Mouse (Mus musculus): Measurements from ENCODE around the gene Nr2c2.
"Not testable (repeated sequence)": the region's sequence is repeated elsewhere in the genome, so short reads cannot be mapped to it uniquely, and the experiment has no call there.

Nr2c2 gene

DNA sequence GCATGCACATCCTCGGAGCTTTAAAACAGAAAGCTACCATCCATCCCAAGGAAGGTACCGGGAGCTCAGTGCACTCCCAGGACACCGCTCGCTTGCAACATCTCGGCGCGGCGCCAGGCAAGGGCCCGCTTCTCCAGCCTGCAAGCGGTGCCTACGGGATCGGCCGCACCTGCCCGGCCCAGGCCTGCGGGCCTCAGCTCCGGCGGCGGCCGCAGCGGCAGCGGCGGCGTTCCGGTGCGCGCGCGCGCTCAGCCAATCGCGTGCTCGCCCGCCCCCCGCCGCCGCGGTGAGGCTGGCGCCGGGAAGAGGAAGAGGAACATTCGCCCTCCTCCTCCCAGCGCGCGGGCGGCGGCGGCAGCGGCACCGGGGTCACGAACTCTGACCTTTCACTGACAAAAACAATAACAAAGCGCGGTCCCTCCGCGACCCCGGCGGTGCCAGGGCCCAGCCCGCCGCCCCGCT is at the start of gene Nr2c2:
Nr2c2 (plus strand) TSS at position 261 of the 462 bp plus-strand sequence.
- peak; percentile 85 for DNase-seq (ENCODE audit: inconsistent ontology term)

DNA sequence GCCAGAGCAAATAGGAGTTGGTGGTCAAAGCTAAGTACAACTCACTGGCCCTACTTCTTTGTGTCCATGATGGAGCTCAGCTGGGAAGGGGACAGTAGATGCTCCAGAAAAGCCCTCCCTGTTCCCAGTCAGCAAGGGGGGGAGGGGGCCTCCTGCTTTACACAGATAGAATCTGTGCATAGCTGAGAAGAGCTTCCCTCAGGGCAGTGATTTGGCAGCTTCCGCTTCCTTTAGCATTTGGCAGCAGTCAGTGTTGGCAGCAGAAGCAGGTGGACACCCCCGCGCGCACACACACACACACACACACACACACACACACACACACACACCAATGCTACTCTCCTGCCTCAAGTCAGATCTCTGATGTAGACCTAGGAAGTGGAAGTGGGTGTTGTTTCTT is 49.1 kb upstream of the Nr2c2 start:
- peak; percentile 69 for DNase-seq (ENCODE audit: inconsistent ontology term)

DNA sequence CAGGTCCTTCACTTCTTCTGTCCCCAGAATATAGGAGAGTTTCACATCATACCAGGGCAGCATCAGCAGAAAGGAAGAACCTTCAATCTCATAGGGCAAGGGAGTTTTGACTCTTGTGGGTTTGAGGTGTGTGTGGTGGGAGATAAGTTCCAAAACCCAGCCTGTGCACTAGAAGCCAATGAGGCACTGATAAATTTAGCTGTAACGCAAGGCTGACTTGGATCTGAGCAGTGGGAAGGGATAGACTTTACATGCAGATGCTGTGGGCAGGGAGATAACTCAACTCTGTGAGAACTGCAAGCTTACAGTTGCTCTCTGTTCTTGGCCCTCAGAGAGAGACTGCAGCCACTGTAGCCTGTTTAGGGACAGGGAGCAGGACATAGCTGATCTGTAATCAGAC is 48.3 kb upstream of the Nr2c2 start:
- DNase-seq (ENCODE audit: inconsistent ontology term) = no peak

DNA sequence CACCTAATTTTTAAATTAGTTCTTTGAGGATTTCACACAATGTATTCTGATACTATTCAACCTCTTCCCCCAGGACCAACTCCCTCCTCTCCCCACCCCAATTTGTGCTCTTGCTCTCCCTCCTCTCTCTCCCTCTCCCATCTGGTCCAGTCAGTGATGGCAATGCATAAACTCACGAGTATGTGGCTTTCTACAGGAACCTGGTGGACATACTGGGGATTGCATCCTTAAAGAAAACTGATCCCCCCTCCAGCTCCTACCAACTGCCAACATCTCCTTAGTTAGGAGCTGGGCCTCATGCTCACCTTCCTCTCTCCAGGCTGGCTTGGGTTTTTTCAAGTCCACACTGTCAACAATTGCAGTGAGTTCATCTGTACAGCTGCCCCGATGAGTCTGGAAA is 33.4 kb upstream of the Nr2c2 start:
- DNase-seq (ENCODE audit: inconsistent ontology term) = no peak

DNA sequence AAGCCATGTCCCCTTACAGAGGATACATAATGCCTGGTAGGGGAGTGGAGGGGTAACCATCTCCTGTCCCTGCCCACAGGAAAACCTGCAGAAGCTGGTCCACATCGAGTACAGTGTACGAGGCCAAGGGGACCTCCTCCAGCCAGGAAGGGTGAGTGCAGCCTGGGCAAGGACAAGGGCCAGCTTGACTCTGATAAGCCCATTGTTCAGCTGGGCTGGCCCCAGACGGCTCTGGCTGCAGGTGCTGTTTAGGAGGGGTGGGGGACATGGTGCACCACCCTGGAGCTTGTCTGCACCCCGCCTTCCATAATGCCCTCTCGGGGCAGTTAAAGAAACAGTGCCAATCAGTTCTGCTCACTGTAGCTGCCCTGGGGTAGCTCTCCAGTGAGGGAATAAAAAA is 29.5 kb upstream of the Nr2c2 start:
- DNase-seq (ENCODE audit: inconsistent ontology term) = no peak

DNA sequence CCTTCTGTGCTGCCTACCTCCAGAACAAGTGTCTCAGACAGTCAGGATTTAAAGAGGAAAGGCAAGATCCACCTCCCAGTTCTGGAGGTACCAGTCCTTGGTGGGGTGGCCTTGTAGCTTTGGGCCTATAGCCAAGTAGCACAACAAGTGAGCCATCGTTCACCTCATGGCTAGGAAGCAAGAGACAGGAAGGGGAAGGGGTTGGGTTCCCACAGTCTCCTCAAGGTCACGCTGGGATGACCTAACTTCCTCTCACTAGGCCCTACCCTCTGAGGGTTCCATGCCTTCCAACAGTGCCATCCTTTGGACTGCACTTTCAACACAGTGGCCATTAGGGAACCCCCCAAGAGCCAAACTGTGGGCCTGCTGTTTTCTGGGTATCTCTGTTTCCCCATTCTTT is 27.7 kb upstream of the Nr2c2 start:
- DNase-seq (ENCODE audit: inconsistent ontology term) = no peak

DNA sequence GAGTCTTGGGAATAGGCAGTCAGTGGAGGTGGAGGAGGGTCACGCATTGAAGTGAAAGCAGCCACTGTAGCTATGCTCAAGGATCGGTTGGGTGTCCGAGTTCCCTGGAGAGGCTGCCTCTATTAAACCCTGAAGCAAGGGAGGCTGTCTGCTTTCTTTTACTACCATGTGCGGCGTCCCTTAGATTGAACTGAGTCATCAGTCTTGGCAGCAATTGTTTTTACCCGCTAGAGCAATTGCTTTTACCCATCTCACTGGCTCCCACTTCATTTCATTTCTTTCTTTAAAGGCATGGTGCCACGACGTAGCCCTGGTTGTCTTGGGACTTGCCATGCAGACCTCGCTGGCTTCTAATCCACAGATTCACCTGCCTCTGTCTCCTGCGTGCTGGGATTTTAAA is 27.1 kb upstream of the Nr2c2 start:
- DNase-seq (ENCODE audit: inconsistent ontology term) = peak; percentile 51

DNA sequence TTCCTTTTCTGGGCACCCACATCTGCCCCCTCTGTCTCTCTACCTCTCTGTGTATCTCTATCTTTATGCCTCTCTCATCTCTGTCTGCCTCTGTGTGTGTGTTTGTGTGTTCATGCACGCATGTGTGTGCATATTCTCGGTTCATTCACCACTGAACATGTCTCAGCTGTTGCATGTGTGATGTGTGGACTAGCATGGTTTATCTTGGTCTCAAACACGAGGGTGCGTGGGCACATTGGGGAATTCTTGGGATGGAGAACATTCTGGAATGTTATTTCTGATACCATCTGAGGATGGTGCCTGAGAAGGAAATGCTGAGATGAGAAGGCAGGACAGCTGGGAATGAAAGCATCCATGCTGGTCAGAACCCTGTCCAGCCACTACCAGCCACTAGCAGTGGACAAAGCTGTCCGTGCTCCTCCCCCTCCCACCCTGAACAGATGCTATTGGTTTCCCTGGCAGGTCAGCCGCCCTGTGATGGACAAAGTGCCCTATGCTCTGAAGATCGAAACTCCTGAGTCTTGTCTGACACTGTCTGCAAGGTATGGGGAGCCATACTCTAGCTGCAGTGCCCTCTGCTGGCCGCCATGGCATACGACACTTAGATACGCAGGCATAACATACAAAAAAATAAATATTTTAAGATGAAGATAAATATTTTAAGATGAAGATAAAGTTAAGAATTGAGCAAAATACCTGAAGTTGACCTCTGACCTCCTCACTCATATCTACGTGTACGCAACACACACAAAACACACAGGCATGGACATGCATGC is 25.3 kb upstream of the Nr2c2 start:
- DNase-seq (ENCODE audit: inconsistent ontology term) = peak; percentile 25

DNA sequence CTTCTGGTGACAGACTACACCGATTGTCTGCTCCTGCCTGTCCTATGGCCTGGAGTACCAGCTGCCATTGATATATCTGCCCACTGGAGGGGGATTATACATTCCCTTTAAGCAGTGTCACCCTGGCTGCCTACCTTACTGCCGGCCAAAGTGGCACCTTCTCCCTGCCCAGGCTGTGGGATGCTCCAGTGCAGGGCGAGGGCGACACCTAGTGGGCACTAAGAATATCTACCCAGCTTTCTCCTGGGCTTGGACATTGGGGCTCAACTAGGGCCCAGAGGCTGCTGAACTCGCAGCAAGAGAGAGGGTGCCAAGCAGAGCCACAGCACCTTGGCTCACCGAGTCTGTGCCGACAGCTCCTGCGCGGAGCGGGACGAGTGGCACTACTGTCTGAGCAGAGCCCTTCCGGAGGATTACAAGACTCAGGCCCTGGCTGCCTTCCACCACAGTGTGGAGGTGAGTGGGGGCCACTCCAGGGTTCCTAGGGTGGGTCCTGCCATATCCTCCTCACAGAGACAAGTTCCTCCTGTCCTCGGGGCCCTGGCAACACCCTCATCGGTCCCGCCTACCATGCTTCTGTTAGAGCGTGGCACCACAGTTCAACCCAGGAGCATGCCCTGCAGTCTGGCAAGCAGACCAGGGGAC is 23.9 kb upstream of the Nr2c2 start:
- DNase-seq (ENCODE audit: inconsistent ontology term) = peak; percentile 67

DNA sequence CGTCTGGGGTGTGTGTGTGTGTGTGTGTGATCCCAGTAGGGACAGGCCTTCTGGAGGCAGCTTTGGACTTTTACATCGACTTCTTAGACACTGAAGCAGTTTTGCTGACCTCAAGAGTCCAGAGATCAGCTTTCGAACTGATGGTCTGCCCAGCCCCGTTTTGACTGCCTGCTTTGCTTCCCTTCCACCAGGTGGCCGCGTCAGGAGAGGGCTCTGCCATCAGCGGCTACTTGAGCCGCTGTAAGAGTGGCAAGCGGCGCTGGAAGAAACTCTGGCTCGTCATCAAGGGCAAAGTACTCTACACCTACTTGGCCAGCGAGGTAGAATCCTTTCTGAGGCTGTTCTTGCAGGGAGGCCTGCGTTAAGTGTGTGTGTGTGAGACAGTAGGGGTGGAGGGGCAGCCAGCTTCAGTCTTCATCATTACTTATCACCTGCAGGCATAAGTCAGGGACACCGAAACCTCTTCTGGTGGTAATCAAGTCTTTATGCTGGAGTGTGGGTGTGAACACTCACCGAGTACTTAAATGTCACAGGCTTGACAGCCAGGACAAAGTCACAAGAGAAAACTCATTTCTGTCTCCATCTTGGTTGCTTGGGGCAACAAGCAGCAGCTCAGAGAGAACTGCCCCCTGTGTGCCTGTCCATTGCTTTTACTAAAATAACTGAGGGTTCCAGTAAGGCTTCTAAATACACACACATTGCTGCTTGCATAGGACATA is 19.9 kb upstream of the Nr2c2 start:
- DNase-seq (ENCODE audit: inconsistent ontology term) = no peak

DNA sequence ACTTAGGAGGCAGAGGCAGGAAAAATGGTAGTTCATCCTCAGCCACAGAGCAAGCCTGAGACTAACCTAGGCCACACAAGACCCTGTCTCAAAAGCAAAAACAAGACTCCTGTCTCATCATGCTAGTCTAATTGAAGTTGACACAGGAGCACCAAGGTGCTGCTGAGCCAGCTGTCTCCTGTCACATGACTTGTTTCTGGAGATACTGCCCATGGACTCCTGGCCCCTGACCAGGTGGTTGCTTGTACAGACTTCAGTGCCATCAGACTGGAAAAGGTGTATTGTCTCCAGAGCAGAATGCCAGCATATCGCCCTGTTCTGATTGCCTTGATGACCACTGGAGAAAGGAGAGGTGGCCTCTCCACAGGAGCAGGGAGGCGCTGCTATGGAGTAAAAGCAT is 10.5 kb upstream of the Nr2c2 start:
- DNase-seq (ENCODE audit: inconsistent ontology term) = no peak

DNA sequence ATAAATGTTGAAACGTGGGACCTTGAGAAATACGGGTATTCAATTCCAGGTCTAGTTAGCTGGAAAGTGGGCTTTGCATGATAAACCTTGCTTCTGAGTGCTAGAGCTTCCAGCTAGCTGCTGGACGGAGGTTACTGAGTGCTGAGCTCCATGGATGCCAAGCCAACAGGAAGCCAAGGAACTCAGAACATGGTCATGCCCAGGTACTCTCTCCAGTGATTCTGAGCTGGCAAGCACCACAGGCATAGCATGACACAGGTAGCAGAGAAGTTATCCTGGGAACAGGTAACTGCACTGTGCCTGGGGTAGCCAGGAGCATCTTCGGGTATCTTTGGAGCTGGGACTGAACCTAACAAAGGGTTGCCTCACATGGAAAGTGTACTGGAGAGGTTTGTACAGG is 8.4 kb upstream of the Nr2c2 start:
- DNase-seq (ENCODE audit: inconsistent ontology term) = no peak

DNA sequence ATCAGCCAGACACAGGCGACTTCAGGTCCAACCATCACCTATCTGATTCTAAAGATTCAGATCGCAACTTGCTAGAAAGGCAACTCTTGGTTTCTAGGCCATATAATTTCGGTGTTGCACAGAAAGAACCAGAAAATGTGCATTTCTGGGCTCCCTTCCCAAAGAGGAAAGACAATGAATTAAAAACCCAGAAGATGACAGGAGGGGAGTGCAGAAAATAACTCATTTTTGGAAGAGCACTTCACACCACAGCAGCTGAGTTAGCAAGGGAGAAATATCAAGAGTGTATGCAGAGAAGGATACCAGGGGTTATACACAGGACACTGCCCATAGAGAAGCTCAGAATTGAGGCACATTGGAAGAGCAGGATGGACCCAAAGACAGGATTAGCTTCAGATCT is 6.3 kb upstream of the Nr2c2 start:
- DNase-seq (ENCODE audit: inconsistent ontology term) = no peak

DNA sequence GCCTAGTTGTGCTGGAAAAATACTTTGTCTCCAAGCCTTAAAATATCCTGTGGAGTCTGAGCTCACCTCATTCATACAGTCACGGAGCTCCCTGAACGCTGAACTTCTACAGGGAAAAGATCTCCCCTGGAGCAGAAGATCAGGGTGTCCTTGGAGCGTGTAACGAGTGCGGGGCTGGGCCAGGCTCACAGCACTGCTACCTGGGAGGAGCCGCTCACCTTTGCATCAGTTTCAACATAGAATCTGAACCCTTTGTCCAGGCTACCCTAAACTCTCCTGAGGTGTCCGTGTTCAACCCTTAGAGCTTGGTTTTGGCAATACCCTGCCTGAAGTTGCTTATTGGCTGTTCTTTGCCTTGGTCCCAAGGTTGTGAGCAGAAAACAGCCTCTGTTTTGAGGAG is 2.0 kb upstream of the Nr2c2 start:
- not testable (repeated sequence) for DNase-seq (ENCODE audit: inconsistent ontology term)

DNA sequence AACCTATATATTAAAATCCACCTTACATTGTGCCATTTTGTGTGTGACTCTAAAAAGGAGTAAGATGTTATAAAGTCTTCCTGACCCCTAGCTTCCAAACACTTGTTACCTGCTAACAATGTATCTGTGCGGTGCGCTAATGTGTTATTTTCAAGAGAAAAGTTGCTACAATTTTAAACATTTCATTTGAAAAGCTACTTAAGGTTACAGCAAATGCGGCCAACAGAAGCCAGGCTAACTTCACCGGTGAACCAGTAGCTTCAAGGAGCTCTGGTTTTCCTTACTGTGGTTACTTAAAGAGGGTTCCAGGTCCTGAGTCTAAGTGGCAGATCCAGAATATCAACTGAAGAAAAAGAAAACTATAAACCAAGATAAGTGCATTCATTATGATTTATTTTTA is 1.2 kb upstream of the Nr2c2 start:
- no peak for DNase-seq (ENCODE audit: inconsistent ontology term)

DNA sequence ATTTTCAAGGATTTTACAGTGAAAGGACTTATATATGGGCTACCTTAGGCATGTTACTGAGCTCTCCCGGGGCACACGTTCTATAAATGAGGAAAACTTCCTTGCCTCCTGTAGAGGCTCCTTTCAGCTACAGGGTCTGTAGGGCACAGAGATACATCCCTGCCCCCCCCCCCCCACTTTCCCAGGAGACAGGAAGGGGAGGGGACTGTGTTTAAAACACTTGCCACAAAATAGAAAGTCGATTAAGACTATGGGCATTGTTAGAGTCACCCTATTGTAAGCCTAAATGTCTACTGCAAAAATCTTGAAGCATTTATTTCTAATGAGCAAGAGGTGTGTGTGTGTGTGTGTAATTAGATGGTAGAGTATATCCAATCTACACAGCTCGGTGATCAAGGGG is 693 bp upstream of the Nr2c2 start:
- no peak for DNase-seq (ENCODE audit: inconsistent ontology term)

DNA sequence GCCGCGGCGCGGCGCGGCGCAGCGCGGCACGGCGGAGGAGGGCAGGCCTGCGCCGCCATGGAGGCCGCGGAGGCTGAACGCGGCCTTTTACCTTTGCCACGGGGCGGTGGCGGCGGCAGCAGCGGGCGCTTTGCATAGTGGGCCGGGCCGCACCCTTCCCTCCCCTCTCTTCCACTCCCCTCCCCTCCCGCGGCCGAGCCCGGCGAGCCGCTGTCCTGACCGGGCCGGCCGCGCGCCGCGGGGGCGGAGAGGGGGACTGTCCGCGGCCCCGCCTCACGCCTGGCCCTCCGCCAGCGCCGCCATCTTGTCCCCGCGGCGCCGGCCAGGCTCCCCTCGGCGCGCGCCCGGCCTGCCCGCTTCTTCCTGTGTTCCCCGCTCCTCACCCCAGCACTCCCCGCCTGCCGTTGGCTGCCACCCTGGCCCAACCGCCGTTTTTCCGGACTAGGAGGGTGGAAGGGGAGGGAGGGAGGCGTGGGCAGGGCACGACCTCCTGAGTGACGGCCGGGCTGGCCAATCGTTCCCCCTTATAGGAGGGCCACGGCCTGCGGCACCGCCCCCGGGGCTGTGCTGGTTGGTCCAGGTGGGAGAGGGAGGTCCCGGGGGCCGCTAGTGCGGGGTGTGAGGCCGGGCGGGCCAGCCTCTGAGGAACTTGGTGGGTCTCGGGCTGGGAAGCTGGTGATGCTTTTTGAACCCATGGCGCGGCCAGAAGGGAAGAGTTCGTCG is 738 bp downstream of the Nr2c2 start:
- peak; percentile 100 for DNase-seq (ENCODE audit: inconsistent ontology term)

DNA sequence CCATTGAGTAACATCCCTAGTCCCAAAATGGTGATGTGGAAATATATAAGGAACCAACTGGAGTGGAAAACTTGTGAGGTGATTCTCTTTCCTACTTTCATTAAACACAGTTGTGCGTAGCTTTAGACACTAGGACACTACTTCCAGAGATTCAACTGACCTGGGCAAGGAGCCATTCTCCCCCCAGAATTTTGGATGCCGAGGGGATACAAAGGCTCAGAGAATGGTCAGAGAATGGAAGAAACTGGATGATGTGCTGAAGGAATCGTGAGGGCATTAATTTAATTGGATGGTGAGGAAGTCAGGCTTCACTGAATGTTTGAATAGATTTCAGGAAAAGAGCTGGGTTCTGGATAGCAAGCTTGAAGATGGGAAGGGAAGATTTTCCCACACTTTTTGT is 1.5 kb downstream of the Nr2c2 start:
- peak; percentile 44 for DNase-seq (ENCODE audit: inconsistent ontology term)

DNA sequence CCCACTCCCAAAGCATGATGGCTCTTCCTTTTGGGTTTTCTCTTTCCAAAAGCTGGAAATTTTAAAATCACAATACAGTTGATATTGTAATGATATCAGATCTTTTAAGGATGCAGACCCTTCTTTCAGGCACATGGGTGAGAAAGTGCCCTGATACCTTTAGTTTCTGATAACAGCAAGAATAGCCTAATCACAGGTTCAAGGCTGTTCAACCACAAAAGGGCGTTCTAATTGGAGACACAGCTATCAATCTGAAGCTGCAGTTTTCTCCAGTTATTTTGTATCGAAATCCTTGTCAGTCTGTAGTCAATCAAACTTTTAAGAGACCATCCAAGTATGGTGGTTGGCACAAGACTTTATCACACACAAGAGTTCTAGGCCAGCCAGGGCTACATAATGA is 2.7 kb downstream of the Nr2c2 start:
- no peak for DNase-seq (ENCODE audit: inconsistent ontology term)

DNA sequence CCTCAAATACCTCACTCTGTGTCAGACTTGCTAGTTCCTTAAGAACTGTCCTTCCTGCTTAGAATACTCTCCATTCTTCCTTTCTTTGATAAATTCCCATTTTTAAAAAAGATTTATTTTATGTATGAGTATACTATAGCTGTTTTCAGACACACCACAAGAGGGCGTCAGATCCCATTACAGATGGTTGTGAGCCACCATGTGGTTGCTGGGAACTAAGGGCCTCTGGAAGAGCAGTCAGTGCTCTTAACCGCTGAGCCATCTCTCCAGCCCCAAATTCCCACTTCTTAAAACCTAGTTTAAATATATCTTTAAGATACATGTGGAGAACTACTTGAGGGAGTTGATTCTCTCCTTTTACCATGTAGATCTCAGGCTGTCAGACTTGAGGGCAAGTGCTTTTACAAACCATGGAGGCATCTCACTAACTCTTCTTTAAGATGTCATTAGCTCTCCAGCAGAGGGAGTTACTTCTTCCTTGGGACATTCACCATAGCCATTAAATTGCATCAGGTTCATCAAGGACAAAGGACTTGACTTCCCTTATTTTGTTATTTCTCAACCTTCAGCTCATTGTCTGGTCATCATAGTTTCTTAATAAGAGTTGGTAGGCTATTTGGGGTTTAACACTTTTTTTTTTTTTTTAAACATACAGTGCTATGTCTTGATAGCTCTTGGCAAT is 9.6 kb downstream of the Nr2c2 start:
- no peak for DNase-seq (ENCODE audit: inconsistent ontology term)

DNA sequence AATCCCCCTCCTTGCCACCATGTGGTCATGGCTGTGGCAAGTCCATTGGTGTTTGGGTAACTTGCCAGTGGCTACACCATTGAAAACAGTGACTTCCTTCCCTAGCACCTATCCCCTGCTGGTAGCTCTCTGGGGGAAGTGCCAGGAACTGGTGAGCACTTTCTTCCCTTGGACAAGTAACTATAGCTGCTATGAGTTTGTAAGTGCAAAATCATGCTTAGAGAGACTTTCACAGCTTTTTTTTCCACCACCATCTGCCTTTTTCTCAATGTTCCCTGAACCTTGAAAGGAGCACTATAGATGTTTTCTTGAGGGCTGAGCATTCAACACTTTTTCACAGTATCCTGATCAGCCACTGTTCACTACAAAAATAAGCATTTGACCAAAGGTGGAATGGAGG is 33.4 kb downstream of the Nr2c2 start:
- no peak for DNase-seq (ENCODE audit: inconsistent ontology term)
